Mouse (Mus musculus) MEL (cell line): ENCODE data around the gene Fam114a2.

Source experiments
- BHLHE40 ChIP-seq: IDR thresholded peaks from 2 replicates; pipeline ENCODE4 v1.6.1; 2012; ENCODE audit warnings: low read depth, mild to moderate bottlenecking, inconsistent platforms, low read length, improper control_type of control experiment, borderline replicate concordance
- CHD2 ChIP-seq: IDR thresholded peaks from 2 replicates; pipeline ENCODE4 v1.6.1; 2011; ENCODE audit warnings: low read length, improper control_type of control experiment
- CTCF ChIP-seq, 3 experiments: IDR thresholded peaks in 2 of 3; conservative IDR thresholded peaks in 1 of 3; 2 replicates each; pipeline ENCODE4 v1.5.1; 2011 to 2012; ENCODE audit warnings: low read length in 3 of 3, low read depth in 2 of 3, mild to moderate bottlenecking in 2 of 3, improper control_type of control experiment in 1 of 3, inconsistent platforms in 1 of 3, mixed read lengths in 1 of 3, moderate library complexity in 1 of 3; ENCODE audit not compliant: control insufficient read depth in 1 of 3, insufficient read depth in 1 of 3, poor library complexity in 1 of 3, severe bottlenecking in 1 of 3
- EP300 ChIP-seq, 2 experiments: IDR thresholded peaks; 2 replicates each; pipeline ENCODE4 v1.6.1; 2011; ENCODE audit warnings: improper control_type of control experiment in 2 of 2, low read length in 2 of 2, low read depth in 1 of 2, mild to moderate bottlenecking in 1 of 2
- ETS1 ChIP-seq: IDR thresholded peaks from 2 replicates; pipeline ENCODE4 v1.6.1; 2012; ENCODE audit warnings: low read depth, mild to moderate bottlenecking, inconsistent platforms, low read length, improper control_type of control experiment, moderate library complexity
- MAFK ChIP-seq: IDR thresholded peaks from 2 replicates; pipeline ENCODE4 v1.6.1; 2011; ENCODE audit warnings: low read depth, mild to moderate bottlenecking, low read length, improper control_type of control experiment, borderline replicate concordance
- MXI1 ChIP-seq: IDR thresholded peaks from 2 replicates; pipeline ENCODE4 v1.6.1; 2011; ENCODE audit warnings: mild to moderate bottlenecking, low read depth, low read length, improper control_type of control experiment
- NELFE ChIP-seq: IDR thresholded peaks from 2 replicates; pipeline ENCODE4 v1.6.1; 2011; ENCODE audit warnings: low read depth, low read length, improper control_type of control experiment
- POLR2A ChIP-seq, 2 experiments: IDR thresholded peaks; 2 replicates each; pipeline ENCODE4 v1.6.1; 2011 to 2012; ENCODE audit warnings: low read length in 2 of 2, mild to moderate bottlenecking in 2 of 2, control low read depth in 1 of 2, improper control_type of control experiment in 1 of 2, low read depth in 1 of 2, moderate library complexity in 1 of 2; ENCODE audit not compliant: control insufficient read depth in 1 of 2, insufficient read depth in 1 of 2, poor library complexity in 1 of 2
- POLR2AphosphoS5 ChIP-seq: IDR thresholded peaks from 2 replicates; pipeline ENCODE4 v1.6.1; 2012; ENCODE audit warnings: low read depth, borderline replicate concordance, mild to moderate bottlenecking, inconsistent platforms, low read length, moderate library complexity, mixed read lengths
- UBTF ChIP-seq: IDR thresholded peaks from 2 replicates; pipeline ENCODE4 v1.6.1; 2012; ENCODE audit warnings: low read depth, mild to moderate bottlenecking, inconsistent platforms, low read length, improper control_type of control experiment, moderate library complexity, borderline replicate concordance; ENCODE audit not compliant: insufficient read depth
- USF1 ChIP-seq: IDR thresholded peaks from 2 replicates; pipeline ENCODE4 v1.6.1; 2014; ENCODE audit warnings: low read depth, mild to moderate bottlenecking, inconsistent platforms, low read length, improper control_type of control experiment, moderate library complexity
- ZKSCAN1 ChIP-seq: IDR thresholded peaks from 2 replicates; pipeline ENCODE4 v1.6.1; 2012; ENCODE audit warnings: low read depth, mild to moderate bottlenecking, inconsistent platforms, low read length, improper control_type of control experiment, moderate library complexity

DNA sequence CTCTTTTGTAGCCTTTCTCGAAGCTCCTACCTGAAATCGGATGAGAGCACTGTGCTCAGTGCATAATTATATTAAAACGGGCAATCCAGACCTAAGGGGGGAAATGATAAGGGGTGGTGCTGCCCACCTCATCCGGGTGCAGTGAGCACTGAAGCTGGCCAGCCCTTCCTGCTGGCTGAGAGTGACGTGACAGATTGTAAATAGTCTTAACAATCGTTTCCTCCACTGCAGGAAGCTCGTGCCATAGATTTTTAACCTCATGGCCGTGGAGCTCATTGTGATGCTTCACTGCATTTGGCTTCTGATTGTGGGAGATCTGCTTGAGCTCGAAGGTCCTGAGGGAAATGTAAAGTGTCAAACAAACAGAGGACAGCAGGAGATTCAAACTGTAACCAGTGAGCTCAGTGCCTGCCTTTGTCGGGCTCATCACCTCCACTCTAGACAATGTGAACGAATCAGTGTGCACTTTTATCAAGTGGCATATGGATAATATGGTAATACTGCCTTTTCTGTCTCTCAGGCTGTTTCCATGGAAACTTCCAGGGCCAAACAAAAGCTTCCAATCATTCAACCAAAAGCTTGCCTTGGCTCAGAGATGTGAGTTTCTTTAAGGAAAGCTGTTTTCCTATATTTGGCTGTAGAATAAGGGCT is 13.0 kb upstream of the Fam114a2 start:
- TF ChIP-seq ZKSCAN1 (no peak), POLR2AphosphoS5 (no peak), POLR2A (IDR thresholded peaks at IDR 0.05; ENCODE audit: control insufficient read depth in 1 of 2, insufficient read depth in 1 of 2, low read depth in 1 of 2, low read length in 2 of 2, poor library complexity in 1 of 2) (no peak), ETS1 (no peak), CTCF (IDR thresholded peaks at IDR 0.05 in 2 of 3, conservative IDR thresholded peaks at IDR 0.05 in 1 of 3; ENCODE audit: control insufficient read depth in 1 of 3, insufficient read depth in 1 of 3, low read depth in 2 of 3, low read length in 3 of 3, poor library complexity in 1 of 3, severe bottlenecking in 1 of 3) (no peak), EP300 (IDR thresholded peaks at IDR 0.05; ENCODE audit: low read depth in 1 of 2, low read length in 2 of 2) (no peak), MXI1 (no peak), BHLHE40 (no peak), MAFK (no peak), CHD2 (no peak), USF1 (no peak), NELFE (no peak), UBTF (no peak)
